Mouse (Mus musculus): ENCODE data around the gene Capns1. TPM values are rescaled to one million over a fixed set of nuclear protein-coding genes. Genes with fewer than 3 reads are reported as not detected.
"Not testable (repeated sequence)": the region's sequence is repeated elsewhere in the genome, so short reads cannot be mapped to it uniquely, and the experiment has no call there.

The Capns1 gene
- total RNA-seq, 2 experiments from 2014 or later, result 204 TPM

GRCm38 (mm10) chr7:30206364-30206763 is 7.8 kb upstream of the Capns1 start:
- DNase-seq (ENCODE audit: extremely low spot score in 1 of 2, low spot score in 2 of 2); intact Hi-C loops (cut with DNase I): not testable (repeated sequence)

GRCm38 (mm10) chr7:30205383-30205782 is 6.8 kb upstream of the Capns1 start:
- intact Hi-C loops (cut with DNase I), result no loop called here
- peak in 1 of 2 experiments; percentile 57 for DNase-seq (ENCODE audit: extremely low spot score in 1 of 2, low spot score in 2 of 2)

GRCm38 (mm10) chr7:30204380-30204779 is 5.8 kb upstream of the Capns1 start:
- no peak for DNase-seq (ENCODE audit: extremely low spot score in 1 of 2, low spot score in 2 of 2)
- intact Hi-C loops (cut with DNase I), result no loop called here

GRCm38 (mm10) chr7:30202895-30203690 is 4.5 kb upstream of the Capns1 start:
- no peak for DNase-seq (ENCODE audit: extremely low spot score in 1 of 2, low spot score in 2 of 2)
- intact Hi-C loops (cut with DNase I), result no loop called here

- intact Hi-C loops (cut with DNase I); DNase-seq (ENCODE audit: extremely low spot score in 1 of 2, low spot score in 2 of 2): not testable (repeated sequence)
Measured at GRCm38 (mm10) chr7:30200661-30201060, 2.0 kb upstream of the Capns1 start.

GRCm38 (mm10) chr7:30200200-30200599 is 1.6 kb upstream of the Capns1 start:
- intact Hi-C loops (cut with DNase I), result no loop called here
- no peak for DNase-seq (ENCODE audit: extremely low spot score in 1 of 2, low spot score in 2 of 2)

- intact Hi-C loops (cut with DNase I), result no loop called here
- no peak for DNase-seq (ENCODE audit: extremely low spot score in 1 of 2, low spot score in 2 of 2)
Measured at GRCm38 (mm10) chr7:30199498-30200139, 1.0 kb upstream of the Capns1 start.

GRCm38 (mm10) chr7:30197592-30198129 is 950 bp downstream of the Capns1 start:
- intact Hi-C loops (cut with DNase I), result no loop called here

GRCm38 (mm10) chr7:30196171-30196570 is 2.4 kb downstream of the Capns1 start:
- DNase-seq (ENCODE audit: extremely low spot score in 1 of 2, low spot score in 2 of 2), result no peak
- intact Hi-C loops (cut with DNase I), result no loop called here

More at GRCm38 (mm10) chr7:30197592-30198129, 950 bp downstream of the Capns1 start:
- DNase-seq (ENCODE audit: extremely low spot score in 1 of 2, low spot score in 2 of 2), result no peak

GRCm38 (mm10) chr7:30195461-30195860 is 3.1 kb downstream of the Capns1 start:
- intact Hi-C loops (cut with DNase I), result no loop called here
- DNase-seq (ENCODE audit: extremely low spot score in 1 of 2, low spot score in 2 of 2), result no peak

- intact Hi-C loops (cut with DNase I), result no loop called here
- DNase-seq (ENCODE audit: extremely low spot score in 1 of 2, low spot score in 2 of 2), result peak; percentile 91 to 98
Measured at GRCm38 (mm10) chr7:30194884-30195283, 3.7 kb downstream of the Capns1 start.

GRCm38 (mm10) chr7:30194101-30194831 is 4.3 kb downstream of the Capns1 start:
- intact Hi-C loops (cut with DNase I), result no loop called here
- DNase-seq (ENCODE audit: extremely low spot score in 1 of 2, low spot score in 2 of 2), result peak in 1 of 2 experiments; percentile 72

- DNase-seq (ENCODE audit: extremely low spot score in 1 of 2, low spot score in 2 of 2), result peak; percentile 48 to 83
- intact Hi-C loops (cut with DNase I), result no loop called here
Measured at GRCm38 (mm10) chr7:30193581-30194100, 5.0 kb downstream of the Capns1 start.

GRCm38 (mm10) chr7:30193013-30193412 is 5.6 kb downstream of the Capns1 start:
- DNase-seq (ENCODE audit: extremely low spot score in 1 of 2, low spot score in 2 of 2), result peak in 1 of 2 experiments; percentile 36
- intact Hi-C loops (cut with DNase I), result no loop called here

- DNase-seq (ENCODE audit: extremely low spot score in 1 of 2, low spot score in 2 of 2), result no peak
- intact Hi-C loops (cut with DNase I), result no loop called here
Measured at GRCm38 (mm10) chr7:30192088-30192487, 6.5 kb downstream of the Capns1 start.

GRCm38 (mm10) chr7:30189116-30189491 is 9.5 kb downstream of the Capns1 start:
- intact Hi-C loops (cut with DNase I), result no loop called here
- DNase-seq (ENCODE audit: extremely low spot score in 1 of 2, low spot score in 2 of 2), result no peak

- no peak for DNase-seq (ENCODE audit: extremely low spot score in 1 of 2, low spot score in 2 of 2)
- intact Hi-C loops (cut with DNase I), result no loop called here
Measured at GRCm38 (mm10) chr7:30188344-30189115, 10.1 kb downstream of the Capns1 start.

GRCm38 (mm10) chr7:30184641-30185348 is 13.8 kb downstream of the Capns1 start:
- intact Hi-C loops (cut with DNase I), result loop anchor here (5.0 kb wide), 1 partner anchor 33 kb away; no protein-coding TSS in a partner anchor
- no peak for DNase-seq (ENCODE audit: extremely low spot score in 1 of 2, low spot score in 2 of 2)
